Mouse (Mus musculus) hematopoietic stem cell, adult 5-6 weeks (primary cell): ENCODE data around the gene Galc. TPM values are rescaled to one million over a fixed set of nuclear protein-coding genes. Genes with fewer than 3 reads are reported as not detected.

Experiments
- total RNA-seq: library from RNA; stranded (forward); fragments of 172-1452, 232-1000 nt; gene quantifications from 2 replicates; pipeline ENCODE4 v1.2.3, GENCODE M21; 2017

Galc gene
- total RNA-seq, 1 experiment from 2014 or later = 10.0 TPM

Other genes with a start within 250 kb of the Galc start
- 40.7 and 45.8 TPM in 2 replicates for gene Gpr65, start 9.2 kb upstream of the Galc start, total RNA-seq